Mouse (Mus musculus): ENCODE results near the gene Gm21188. TPM values are rescaled to one million over a fixed set of nuclear protein-coding genes. Genes with fewer than 3 reads are reported as not detected.
"Not testable (repeated sequence)": the region's sequence is repeated elsewhere in the genome, so short reads cannot be mapped to it uniquely, and the experiment has no call there.

Gene Gm21188
- total and polyA plus RNA-seq, 2 experiments from 2014 or later, result 0.24 TPM; not detected in 1

- not testable (repeated sequence) for H3K27me3 ChIP-seq (ENCODE audit: insufficient read depth, low read length); H3K4me2 ChIP-seq (ENCODE audit: low read depth, low read length); H3K9me3 ChIP-seq (ENCODE audit: low read length); H3K4me3 ChIP-seq (ENCODE audit: low read length); H3K9ac ChIP-seq (replicated peaks; ENCODE audit: low read length); ATAC-seq; H3K4me1 ChIP-seq (ENCODE audit: insufficient read depth, low read length); DNase-seq (ENCODE audit: low spot score); H3K27ac ChIP-seq; H3K36me3 ChIP-seq (ENCODE audit: insufficient read depth, low read length)
- WGBS, result no CpG with 5 or more reads among the region's 5 CpGs
These were observed 3.4 kb downstream of the Gm21188 start for GRCm38 (mm10) chr13:120048608-120049007.

GRCm38 (mm10) chr13:120048186-120048585 is 3.8 kb downstream of the Gm21188 start:
- no CpG with 5 or more reads among the region's 2 CpGs for WGBS
- ATAC-seq; H3K36me3 ChIP-seq (ENCODE audit: insufficient read depth, low read length): not testable (repeated sequence)

GRCm38 (mm10) chr13:120046422-120047209 is 5.4 kb downstream of the Gm21188 start:
- H3K27ac ChIP-seq; H3K9ac ChIP-seq (replicated peaks; ENCODE audit: low read length); H3K4me1 ChIP-seq (ENCODE audit: insufficient read depth, low read length); H3K4me2 ChIP-seq (ENCODE audit: low read depth, low read length); DNase-seq (ENCODE audit: low spot score); H3K27me3 ChIP-seq (ENCODE audit: insufficient read depth, low read length); H3K4me3 ChIP-seq (ENCODE audit: low read length); H3K9me3 ChIP-seq (ENCODE audit: low read length); H3K36me3 ChIP-seq (ENCODE audit: insufficient read depth, low read length): not testable (repeated sequence)
- under 1% methylated on average over 14 of the region's 40 CpGs for WGBS
- ATAC-seq, result peak; percentile 40; the same call in 1 of the 2 replicates

More at GRCm38 (mm10) chr13:120048186-120048585, 3.8 kb downstream of the Gm21188 start:
- H3K9me3 ChIP-seq (ENCODE audit: low read length); H3K9ac ChIP-seq (replicated peaks; ENCODE audit: low read length); DNase-seq (ENCODE audit: low spot score); H3K4me2 ChIP-seq (ENCODE audit: low read depth, low read length); H3K4me1 ChIP-seq (ENCODE audit: insufficient read depth, low read length); H3K4me3 ChIP-seq (ENCODE audit: low read length); H3K27ac ChIP-seq; H3K27me3 ChIP-seq (ENCODE audit: insufficient read depth, low read length): not testable (repeated sequence)

GRCm38 (mm10) chr13:120041145-120041544 is 10.8 kb downstream of the Gm21188 start:
- not testable (repeated sequence) for H3K27me3 ChIP-seq (ENCODE audit: insufficient read depth, low read length); H3K9me3 ChIP-seq (ENCODE audit: low read length); H3K9ac ChIP-seq (replicated peaks; ENCODE audit: low read length); H3K36me3 ChIP-seq (ENCODE audit: insufficient read depth, low read length); H3K4me1 ChIP-seq (ENCODE audit: insufficient read depth, low read length); H3K27ac ChIP-seq; H3K4me3 ChIP-seq (ENCODE audit: low read length); ATAC-seq; H3K4me2 ChIP-seq (ENCODE audit: low read depth, low read length)
- TF ChIP-seq CTCF (IDR thresholded peaks at IDR 0.05; ENCODE audit: low read depth), result peak; percentile 49
- peak; percentile 30 for DNase-seq (ENCODE audit: low spot score)
- WGBS, result no CpG with 5 or more reads among the region's 1 CpGs

- not testable (repeated sequence) for DNase-seq (ENCODE audit: low spot score); H3K27me3 ChIP-seq (ENCODE audit: insufficient read depth, low read length); H3K27ac ChIP-seq; H3K4me3 ChIP-seq (ENCODE audit: low read length); H3K36me3 ChIP-seq (ENCODE audit: insufficient read depth, low read length); H3K4me2 ChIP-seq (ENCODE audit: low read depth, low read length); H3K9ac ChIP-seq (replicated peaks; ENCODE audit: low read length); H3K9me3 ChIP-seq (ENCODE audit: low read length); ATAC-seq; H3K4me1 ChIP-seq (ENCODE audit: insufficient read depth, low read length)
- WGBS, result 6% methylated on average over 6 of the region's 6 CpGs
These were observed 14.1 kb downstream of the Gm21188 start for GRCm38 (mm10) chr13:120037881-120038280.

- not testable (repeated sequence) for DNase-seq (ENCODE audit: low spot score); H3K27ac ChIP-seq; H3K4me1 ChIP-seq (ENCODE audit: insufficient read depth, low read length); H3K4me2 ChIP-seq (ENCODE audit: low read depth, low read length); H3K36me3 ChIP-seq (ENCODE audit: insufficient read depth, low read length); H3K4me3 ChIP-seq (ENCODE audit: low read length); H3K9me3 ChIP-seq (ENCODE audit: low read length); H3K9ac ChIP-seq (replicated peaks; ENCODE audit: low read length); H3K27me3 ChIP-seq (ENCODE audit: insufficient read depth, low read length); ATAC-seq
- WGBS, result under 1% methylated on average over 23 of the region's 25 CpGs
These were observed 15.3 kb downstream of the Gm21188 start for GRCm38 (mm10) chr13:120036577-120037115.

GRCm38 (mm10) chr13:120035151-120035550 is 16.8 kb downstream of the Gm21188 start:
- not testable (repeated sequence) for H3K4me1 ChIP-seq (ENCODE audit: insufficient read depth, low read length); DNase-seq (ENCODE audit: low spot score); H3K4me3 ChIP-seq (ENCODE audit: low read length); ATAC-seq; H3K36me3 ChIP-seq (ENCODE audit: insufficient read depth, low read length); H3K4me2 ChIP-seq (ENCODE audit: low read depth, low read length); H3K27me3 ChIP-seq (ENCODE audit: insufficient read depth, low read length); H3K9ac ChIP-seq (replicated peaks; ENCODE audit: low read length); H3K9me3 ChIP-seq (ENCODE audit: low read length); H3K27ac ChIP-seq
- 0% methylated on average over 8 of the region's 18 CpGs for WGBS

- ATAC-seq, result 0 out of 2 replicates have a peak, but pooled peaks have one; percentile 53
These were observed 17.4 kb downstream of the Gm21188 start for GRCm38 (mm10) chr13:120034637-120035036.

GRCm38 (mm10) chr13:120033516-120034190 is 18.3 kb downstream of the Gm21188 start:
- H3K9ac ChIP-seq (replicated peaks; ENCODE audit: low read length); DNase-seq (ENCODE audit: low spot score); H3K4me3 ChIP-seq (ENCODE audit: low read length); H3K9me3 ChIP-seq (ENCODE audit: low read length); H3K27me3 ChIP-seq (ENCODE audit: insufficient read depth, low read length); ATAC-seq; H3K4me1 ChIP-seq (ENCODE audit: insufficient read depth, low read length); H3K36me3 ChIP-seq (ENCODE audit: insufficient read depth, low read length); H3K27ac ChIP-seq; H3K4me2 ChIP-seq (ENCODE audit: low read depth, low read length): not testable (repeated sequence)
- 2% methylated on average over 16 of the region's 19 CpGs for WGBS

More at GRCm38 (mm10) chr13:120034637-120035036, 17.4 kb downstream of the Gm21188 start:
- not testable (repeated sequence) for H3K4me2 ChIP-seq (ENCODE audit: low read depth, low read length); H3K4me3 ChIP-seq (ENCODE audit: low read length); H3K9me3 ChIP-seq (ENCODE audit: low read length); H3K27ac ChIP-seq; H3K27me3 ChIP-seq (ENCODE audit: insufficient read depth, low read length); H3K9ac ChIP-seq (replicated peaks; ENCODE audit: low read length); H3K36me3 ChIP-seq (ENCODE audit: insufficient read depth, low read length); DNase-seq (ENCODE audit: low spot score); H3K4me1 ChIP-seq (ENCODE audit: insufficient read depth, low read length)
- WGBS, result 0% methylated on average over 3 of the region's 10 CpGs
